Mouse (Mus musculus): ENCODE data around the gene Gm3625.

DNA sequence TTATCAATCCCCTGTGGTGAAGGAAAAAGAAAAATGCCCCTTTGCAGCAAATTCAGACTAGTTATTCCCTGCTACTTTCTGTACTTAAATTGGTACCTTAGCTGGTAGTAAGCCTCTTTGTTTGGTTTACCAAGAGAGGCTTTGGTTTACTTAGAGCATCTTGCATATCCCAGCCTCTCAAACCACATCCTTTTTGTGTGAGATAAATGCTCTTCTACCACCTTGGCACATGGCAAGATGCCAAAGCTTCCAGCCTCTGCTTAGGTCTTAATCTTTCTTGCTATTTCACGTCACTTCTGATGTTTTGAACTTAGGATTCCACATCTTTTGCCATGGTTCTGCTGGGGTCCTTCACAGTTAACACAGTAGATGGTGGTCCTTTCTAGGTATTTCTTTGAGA lies 31.5 kb upstream of the Gm3625 start:
- TF ChIP-seq CTCF (IDR thresholded peaks at IDR 0.05; ENCODE audit: borderline replicate concordance, control insufficient read depth, extremely low read depth, insufficient read depth, low read length, poor library complexity) (no peak), POLR2A (IDR thresholded peaks at IDR 0.05; ENCODE audit: control insufficient read depth, extremely low read depth, insufficient read depth, low read length, poor library complexity) (no peak)

Measured in thymus, adult 2 months (tissue).